Mouse (Mus musculus) heart, embryonic 16.5 days (tissue): Measurements from ENCODE around the gene Cenpc1. TPM values are rescaled to one million over a fixed set of nuclear protein-coding genes. Genes with fewer than 3 reads are reported as not detected.

ENCODE experiments used
- ATAC-seq: fragments of 200-750 bp; cut with Nextera tagmentation; replicated peaks from 2 replicates; pipeline ENCODE4 v1.8.0; 2017; ENCODE audit warnings: moderate number of reproducible peaks; ENCODE audit not compliant: insufficient read depth, low FRiP score; ENCODE audit errors: extremely low read depth
- H3K27ac ChIP-seq: fragments of 300-500 bp; sonication (generic); 2 replicates; pipeline ENCODE4 v1.5.1; 2014; ENCODE audit warnings: mild to moderate bottlenecking, low read length, control low read depth, moderate library complexity
- H3K27me3 ChIP-seq: fragments of 300-500 bp; sonication (generic); 2 replicates; pipeline ENCODE4 v1.6.1; 2014; ENCODE audit warnings: low read length, mixed read lengths; ENCODE audit not compliant: control insufficient read depth, insufficient read depth
- H3K36me3 ChIP-seq: fragments of 300-500 bp; sonication (generic); 2 replicates; pipeline ENCODE4 v1.6.1; 2014; ENCODE audit not compliant: control insufficient read depth, insufficient read depth
- H3K4me1 ChIP-seq: fragments of 300-500 bp; sonication (generic); 2 replicates; pipeline ENCODE4 v1.6.1; 2014; ENCODE audit warnings: low read length, mixed read lengths; ENCODE audit not compliant: control insufficient read depth, insufficient read depth
- H3K4me2 ChIP-seq: fragments of 300-500 bp; sonication (generic); 2 replicates; pipeline ENCODE4 v1.6.1; 2014; ENCODE audit warnings: low read depth, mild to moderate bottlenecking, control low read depth, low read length
- H3K4me3 ChIP-seq: fragments of 300-500 bp; sonication (generic); 2 replicates; pipeline ENCODE4 v1.5.1; 2014; ENCODE audit warnings: mild to moderate bottlenecking, control low read depth, low read length
- H3K9ac ChIP-seq: fragments of 300-500 bp; sonication (generic); 2 replicates; pipeline ENCODE4 v1.6.1; 2014; ENCODE audit warnings: low read length, control low read depth
- H3K9me3 ChIP-seq: fragments of 300-500 bp; sonication (generic); replicated peaks from 2 replicates; pipeline ENCODE4 v1.6.1; 2016; ENCODE audit warnings: low read length; ENCODE audit not compliant: control insufficient read depth
- WGBS: fragments of 180-500 bp; shearing (Covaris S2); extraction: QIAGEN DNeasy Blood & Tissue Kit; methylation state at CpG from one replicate; pipeline ENCODE4 v1.1.7; 2014; 5-methylcytosine and 5-hydroxymethylcytosine counted together
- polyA plus RNA-seq: library from polyadenylated mRNA; unstranded; fragments of >200 nt; fragmentation: Nextera tagmentation; extraction: Ambion mirVana; gene quantifications from 2 replicates; pipeline ENCODE4 v1.2.1, GENCODE M21; 2015

The Cenpc1 gene
- polyA plus RNA-seq, 1 experiment from 2014 or later, result 22.0 TPM

DNA sequence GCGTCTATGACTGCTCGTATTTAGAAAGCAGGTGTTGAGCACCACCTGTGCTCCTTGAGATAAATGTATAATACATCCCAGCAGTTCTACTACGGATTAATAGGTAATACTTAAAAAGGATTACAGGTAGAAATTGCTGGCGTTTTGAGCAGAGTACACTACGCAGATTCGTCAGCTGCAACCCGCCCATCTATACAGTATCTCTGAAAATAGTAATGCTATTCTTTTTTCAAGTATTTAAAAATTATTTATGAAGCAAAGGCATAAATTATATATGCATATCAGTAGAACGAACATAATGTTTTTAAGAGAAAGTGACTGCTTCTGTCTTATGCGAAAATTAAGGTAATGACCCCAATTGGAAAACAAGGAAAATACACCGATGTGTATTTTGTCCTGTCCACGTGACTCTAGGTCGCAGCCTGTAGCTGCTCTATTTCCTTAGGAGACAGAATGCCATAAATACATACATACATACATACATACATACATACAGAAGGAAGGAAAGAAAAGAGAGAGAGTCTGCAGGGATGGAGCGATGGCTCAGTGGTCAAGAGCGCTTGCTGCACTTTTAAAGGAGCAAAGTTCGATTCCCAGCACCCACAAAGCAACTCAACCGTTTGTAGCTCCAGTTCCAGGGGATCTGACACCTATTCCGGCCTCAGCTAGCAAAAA, 630 bp upstream of the Cenpc1 start:
- WGBS, result under 1% methylated on average over 17 of the region's 17 CpGs
- peaks cover 9% of the 10 kb centered on the region for H3K4me1 ChIP-seq
- H3K27ac ChIP-seq, result peak overlapping the region; percentile 80
- ATAC-seq, result peak; percentile 25
- H3K9me3 ChIP-seq, result 0 out of 2 replicates have a peak, but pooled peaks cover 3% of the 10 kb centered on the region
- H3K36me3 ChIP-seq, result no peaks in the 10 kb centered on the region
- H3K27me3 ChIP-seq, result no peaks in the 10 kb centered on the region
- peak overlapping the region; percentile 90 for H3K4me2 ChIP-seq
- H3K9ac ChIP-seq, result peak overlapping the region; percentile 67
- peak overlapping the region; percentile 97 for H3K4me3 ChIP-seq

DNA sequence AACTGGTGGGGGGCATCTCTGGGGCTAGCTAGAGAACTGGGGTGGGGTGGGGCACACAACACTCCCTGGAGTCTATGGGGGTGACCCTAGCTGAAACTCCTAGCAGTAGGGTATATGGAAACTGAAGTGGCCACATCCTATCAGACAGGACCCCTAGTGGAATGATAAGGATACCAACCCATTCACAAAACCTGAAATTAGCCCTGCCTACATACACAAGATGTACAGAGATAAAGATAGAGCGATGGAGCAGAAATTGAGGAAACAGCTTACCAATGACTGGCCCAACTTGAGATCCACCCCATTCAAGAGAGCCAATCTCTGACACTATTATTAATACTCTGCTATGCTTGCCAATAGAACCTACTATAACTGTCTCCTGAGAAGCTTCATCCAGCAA, 1.9 kb downstream of the Cenpc1 start:
- Histone ChIP-seq H3K27ac (no peak overlapping the region), H3K9ac (no peak overlapping the region), H3K4me1 (peaks cover 9% of the 10 kb centered on the region), H3K36me3 (no peaks in the 10 kb centered on the region), H3K27me3 (no peaks in the 10 kb centered on the region), H3K4me3 (peak overlapping the region; percentile 10), H3K9me3 (no peaks in the 10 kb centered on the region), H3K4me2 (peak overlapping the region; percentile 70)
- no peak for ATAC-seq
- 89% methylated on average over 1 of the region's 1 CpGs for WGBS

DNA sequence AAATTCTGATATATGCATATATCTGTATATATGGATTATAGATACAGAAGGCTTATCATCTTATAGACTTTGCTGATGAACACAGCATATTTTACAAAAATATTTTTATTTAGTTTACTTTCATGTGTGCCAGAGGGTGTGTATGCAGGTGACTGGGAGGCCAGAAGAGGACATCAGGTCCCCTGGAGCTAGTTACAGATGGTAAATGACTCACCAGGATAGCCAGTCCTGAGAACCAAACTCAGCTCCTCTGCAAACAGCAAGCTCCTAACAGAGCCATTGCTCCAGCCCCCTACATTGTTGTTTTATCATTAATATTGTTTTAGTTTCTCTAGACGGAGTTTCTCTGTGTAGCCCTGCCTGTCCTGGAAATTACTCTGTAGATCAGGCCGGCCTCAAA, 35.6 kb downstream of the Cenpc1 start:
- Histone ChIP-seq H3K27me3 (no peaks in the 10 kb centered on the region), H3K36me3 (peaks cover 30% of the 10 kb centered on the region), H3K4me3 (no peak overlapping the region), H3K9ac (no peak overlapping the region), H3K4me1 (no peaks in the 10 kb centered on the region), H3K9me3 (no peaks in the 10 kb centered on the region), H3K4me2 (no peak overlapping the region), H3K27ac (no peak overlapping the region)
- ATAC-seq, result no peak
- WGBS, result 82% methylated on average over 2 of the region's 2 CpGs

DNA sequence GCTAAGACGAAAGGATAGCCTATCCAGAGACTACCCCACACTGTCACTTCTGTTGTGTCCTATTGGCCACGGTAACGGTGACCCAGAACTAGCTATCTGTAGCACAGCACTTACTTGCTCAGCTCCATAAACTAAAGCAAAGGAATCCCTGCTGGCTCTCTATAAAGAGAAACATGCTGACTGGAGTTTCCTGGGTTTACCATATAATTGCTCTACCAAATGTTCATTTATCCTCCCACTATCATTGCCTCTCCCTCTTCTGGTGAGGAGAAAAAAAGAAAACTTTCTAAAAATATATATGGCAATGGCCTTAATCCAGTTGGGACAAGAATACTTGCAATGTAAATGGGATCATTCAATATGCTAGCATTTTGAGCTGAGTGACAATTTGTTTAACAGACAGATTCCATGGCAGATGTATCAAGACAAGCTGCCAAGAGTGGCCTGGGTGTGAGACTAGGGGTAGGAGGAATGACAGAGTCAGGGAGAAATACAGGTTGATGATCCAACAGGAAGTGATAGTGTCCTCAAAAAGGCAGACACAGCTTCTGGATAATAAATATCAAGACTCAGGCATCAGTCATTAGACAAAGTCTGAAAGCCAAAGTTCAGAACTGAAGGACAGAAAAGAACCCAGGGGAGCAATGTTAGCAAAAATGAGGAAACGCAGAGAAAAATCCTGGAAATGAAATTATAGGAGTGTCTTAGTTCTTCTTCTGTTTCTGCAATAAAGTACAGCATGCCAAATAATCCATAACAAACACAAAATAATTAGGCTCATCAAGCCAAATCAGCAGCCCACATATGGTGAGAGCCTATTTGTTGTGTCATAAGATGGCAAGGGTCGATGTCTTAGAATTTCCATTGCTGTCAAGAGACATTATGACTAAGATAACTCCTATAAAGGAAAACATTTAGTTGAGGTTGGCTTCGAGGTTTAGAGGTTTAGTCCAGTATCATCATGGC, 68.6 kb downstream of the Cenpc1 start:
- 85% methylated on average over 6 of the region's 6 CpGs for WGBS
- peaks cover 3% of the 10 kb centered on the region; the same call in 1 of the 2 replicates for H3K4me1 ChIP-seq
- no peak overlapping the region for H3K4me2 ChIP-seq
- no peaks in the 10 kb centered on the region for H3K27me3 ChIP-seq
- ATAC-seq, result no peak
- no peak overlapping the region for H3K27ac ChIP-seq
- no peaks in the 10 kb centered on the region for H3K36me3 ChIP-seq
- H3K9ac ChIP-seq, result no peak overlapping the region
- no peaks in the 10 kb centered on the region for H3K9me3 ChIP-seq
- no peak overlapping the region for H3K4me3 ChIP-seq

- Histone ChIP-seq H3K4me1 (peaks cover 3% of the 10 kb centered on the region; the same call in 1 of the 2 replicates), H3K9me3 (no peaks in the 10 kb centered on the region), H3K9ac (no peak overlapping the region), H3K27me3 (no peaks in the 10 kb centered on the region), H3K4me2 (no peak overlapping the region), H3K4me3 (no peak overlapping the region), H3K27ac (no peak overlapping the region), H3K36me3 (no peaks in the 10 kb centered on the region)
- no peak for ATAC-seq
- 37% methylated on average over 1 of the region's 1 CpGs for WGBS
Observed at GRCm38 (mm10) chr5:85994551-85994950, 70.8 kb downstream of the Cenpc1 start.

DNA sequence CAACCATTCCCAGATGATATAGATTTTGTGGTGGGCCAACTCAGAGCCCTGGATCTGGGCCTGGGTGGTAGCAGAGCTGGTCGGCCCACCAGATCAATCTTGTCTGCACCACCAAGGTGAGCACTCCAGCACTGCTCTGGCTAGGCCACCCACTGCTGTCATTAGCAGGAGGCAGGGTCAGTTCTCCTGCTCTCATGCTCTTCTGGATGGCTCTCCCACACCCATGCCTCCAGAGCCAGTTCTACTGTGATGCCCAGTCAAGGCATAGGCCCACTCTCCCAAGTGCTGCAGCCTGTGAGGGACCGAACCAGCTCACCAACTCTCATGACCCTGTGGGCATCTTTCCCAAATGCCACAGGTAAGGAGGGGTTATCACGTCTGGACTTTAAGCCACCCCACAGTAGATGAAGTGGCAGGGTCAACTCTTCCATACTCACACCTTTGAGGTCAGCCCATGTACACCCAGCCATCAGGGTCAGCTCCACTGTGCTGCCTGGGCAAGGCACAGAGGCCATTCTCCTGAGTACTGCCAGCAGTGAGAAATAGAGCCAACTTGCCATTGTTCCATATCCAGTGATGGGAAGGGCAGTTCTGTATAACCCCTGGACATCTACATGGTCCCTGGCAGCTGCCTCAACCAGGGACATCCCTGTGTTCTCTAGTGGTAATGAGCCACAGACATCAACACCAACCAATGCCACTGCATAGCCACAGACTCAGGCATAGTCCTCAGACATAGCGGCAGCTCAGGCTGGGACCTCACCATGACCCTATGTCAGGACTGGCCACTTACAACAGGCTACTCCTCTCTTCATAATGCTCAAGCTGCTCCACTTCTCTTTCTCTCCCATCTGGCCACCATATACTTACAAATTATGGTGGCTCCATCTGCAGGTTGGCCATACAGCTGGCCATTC, 72.3 kb downstream of the Cenpc1 start:
- ATAC-seq, result no peak

GRCm38 (mm10) chr5:85992055-85992454, 73.3 kb downstream of the Cenpc1 start:
- H3K4me2 ChIP-seq, result no peak overlapping the region
- H3K9ac ChIP-seq, result no peak overlapping the region
- peaks cover 3% of the 10 kb centered on the region; the same call in 1 of the 2 replicates for H3K4me1 ChIP-seq
- H3K9me3 ChIP-seq, result no peaks in the 10 kb centered on the region
- no peak overlapping the region for H3K4me3 ChIP-seq
- no peak for ATAC-seq
- no peaks in the 10 kb centered on the region for H3K27me3 ChIP-seq
- no peaks in the 10 kb centered on the region for H3K36me3 ChIP-seq
- no peak overlapping the region for H3K27ac ChIP-seq
- WGBS, result 18% methylated on average over 1 of the region's 1 CpGs

More for the DNA sequence above, 72.3 kb downstream of the Cenpc1 start:
- Histone ChIP-seq H3K4me1 (peaks cover 3% of the 10 kb centered on the region; the same call in 1 of the 2 replicates), H3K27me3 (no peaks in the 10 kb centered on the region), H3K9me3 (no peaks in the 10 kb centered on the region), H3K36me3 (no peaks in the 10 kb centered on the region), H3K4me2 (no peak overlapping the region), H3K4me3 (no peak overlapping the region), H3K9ac (no peak overlapping the region), H3K27ac (no peak overlapping the region)
- 72% methylated on average over 4 of the region's 4 CpGs for WGBS

DNA sequence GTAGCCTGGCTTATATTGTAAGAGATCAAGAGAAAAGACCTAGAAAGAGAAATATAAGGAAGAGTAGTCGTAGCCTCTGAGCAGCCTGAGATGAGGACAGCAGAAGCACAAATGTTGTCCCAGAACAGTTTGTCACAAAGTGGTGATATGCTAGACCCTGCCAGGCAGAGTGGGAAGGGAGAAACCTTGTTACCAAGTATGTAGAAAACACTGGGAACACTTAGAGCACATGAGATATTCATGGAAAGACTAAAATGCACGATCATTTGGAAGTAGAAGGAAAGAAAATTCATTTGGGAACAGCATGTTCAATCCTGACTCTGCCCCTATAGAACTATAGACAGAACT, 77.9 kb downstream of the Cenpc1 start:
- Histone ChIP-seq H3K4me3 (no peak overlapping the region), H3K36me3 (no peaks in the 10 kb centered on the region), H3K27ac (no peak overlapping the region), H3K9me3 (no peaks in the 10 kb centered on the region), H3K9ac (no peak overlapping the region), H3K27me3 (no peaks in the 10 kb centered on the region), H3K4me2 (no peak overlapping the region), H3K4me1 (no peaks in the 10 kb centered on the region)
- 84% methylated on average over 2 of the region's 2 CpGs for WGBS
- ATAC-seq, result no peak
